Mouse (Mus musculus) heart, postnatal 36 days (tissue): Measurements from ENCODE around the gene Rnaset2b. TPM values are rescaled to one million over a fixed set of nuclear protein-coding genes. Genes with fewer than 3 reads are reported as not detected.
"Not testable (repeated sequence)": the region's sequence is repeated elsewhere in the genome, so short reads cannot be mapped to it uniquely, and the experiment has no call there.

Experiments
- DNase-seq, 2 experiments: peaks; one replicate each; pipeline ENCODE4 v3.0.0; 2021 to 2022
- intact Hi-C: fragments of 180-260 bp; cut with DNase I; formaldehyde crosslinking; loops from one replicate; pipeline ENCODE4 v1.15.1; 2025
- total RNA-seq, 2 experiments: library from RNA; stranded (reverse); gene quantifications; 2 replicates each; pipeline ENCODE4 v1.2.3; 2021

Gene Rnaset2b
- total RNA-seq, 2 experiments from 2014 or later, result 172 to 181 TPM

DNA sequence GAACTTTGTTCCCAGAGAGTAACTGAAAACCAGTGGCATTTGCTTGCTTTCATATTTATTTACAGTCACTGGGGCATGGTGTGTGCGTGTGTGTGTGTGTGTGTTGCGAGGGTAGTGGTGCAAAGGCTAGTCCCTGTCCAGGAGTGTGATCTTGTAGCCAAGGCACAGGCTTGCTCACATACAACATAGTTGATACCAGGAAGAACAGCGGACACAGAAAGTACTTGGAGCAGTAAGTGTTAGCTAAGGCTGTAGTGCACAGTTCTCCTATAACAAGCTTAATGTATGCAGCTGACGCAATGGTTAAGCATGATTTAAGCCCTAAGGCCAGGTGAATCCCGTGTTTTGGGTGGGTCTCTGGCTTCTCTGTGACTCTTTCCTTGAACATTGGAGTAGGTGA is 8.9 kb downstream of the Rnaset2b start:
- DNase-seq, intact Hi-C loops: not testable (repeated sequence)

DNA sequence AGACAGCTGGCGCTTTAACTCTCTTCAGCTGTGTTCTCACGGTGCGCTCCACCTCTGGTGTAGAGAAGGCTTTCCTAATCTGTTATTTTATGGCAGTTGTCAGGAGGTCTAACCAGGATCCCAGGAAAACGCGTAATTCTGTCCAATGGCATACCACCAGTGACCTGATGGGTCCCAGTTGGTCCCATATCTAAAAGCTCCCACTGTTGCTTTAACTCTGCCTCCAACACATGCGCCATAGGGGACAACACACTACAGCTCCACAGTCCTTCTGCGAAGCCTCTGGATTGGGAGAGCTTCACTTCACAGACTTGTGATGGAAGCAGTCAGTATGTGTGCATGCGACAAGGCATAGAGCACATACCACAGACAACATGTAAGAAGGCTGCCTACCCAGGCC is 9.7 kb downstream of the Rnaset2b start:
- intact Hi-C loops, DNase-seq: not testable (repeated sequence)

DNA sequence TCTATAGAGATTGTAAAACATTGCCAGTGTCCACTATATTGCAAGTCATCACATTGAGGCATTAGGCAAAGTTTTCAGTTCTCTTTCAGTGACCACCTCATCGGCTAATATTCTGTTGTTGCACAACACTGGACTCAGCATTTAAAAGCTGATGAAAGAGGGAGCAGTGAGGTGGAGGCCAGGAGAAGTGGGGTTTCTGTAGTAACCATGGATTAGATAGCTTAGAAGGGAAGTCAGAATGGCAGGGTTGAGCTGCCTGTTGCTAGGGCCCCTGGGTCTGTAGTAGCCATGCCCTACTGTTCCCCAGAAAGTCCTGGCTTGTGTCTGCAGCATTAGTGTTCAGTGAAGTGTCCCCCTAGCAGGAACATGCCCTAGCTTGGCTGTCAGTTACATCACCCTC is 15.7 kb downstream of the Rnaset2b start:
- DNase-seq, intact Hi-C loops: not testable (repeated sequence)

DNA sequence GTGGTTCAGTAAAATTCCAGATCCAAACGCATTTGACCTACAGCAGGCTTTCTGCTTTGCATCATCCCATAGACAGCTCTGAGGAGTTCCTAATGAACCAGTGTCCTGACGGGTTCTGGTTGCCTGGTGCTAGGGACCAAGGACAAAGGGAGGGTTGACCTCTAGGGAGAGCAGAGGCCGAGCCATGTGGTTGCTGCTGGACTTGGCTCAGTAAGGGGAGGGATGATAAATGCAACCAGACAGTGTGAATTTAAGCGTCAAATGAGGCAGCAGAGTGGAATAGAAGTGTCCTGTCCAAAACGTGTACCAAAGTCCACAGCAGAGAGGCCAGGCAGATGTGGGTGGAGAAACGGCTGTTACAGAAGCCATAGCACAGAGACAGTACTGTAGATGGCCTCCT is 25.1 kb downstream of the Rnaset2b start:
- intact Hi-C loops, DNase-seq: not testable (repeated sequence)

DNA sequence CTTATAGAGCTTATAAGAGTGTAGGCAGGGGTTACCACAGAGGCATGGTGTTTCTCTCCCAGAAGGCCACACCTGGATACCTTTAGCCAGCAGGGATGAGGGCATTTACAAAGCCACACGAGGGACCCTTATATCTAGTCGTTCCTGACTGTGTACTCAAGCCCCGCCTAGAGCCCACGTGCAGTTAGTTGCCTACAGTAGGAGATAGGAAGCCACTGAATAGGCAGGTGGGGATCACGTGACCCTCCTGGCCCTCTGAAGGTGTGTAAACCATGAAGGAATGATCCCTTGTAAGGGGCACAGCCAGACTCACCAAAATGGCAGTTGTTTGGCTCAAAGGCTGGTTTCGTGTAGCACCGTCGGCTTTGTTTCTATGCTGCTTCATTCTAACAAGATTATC is 26.4 kb downstream of the Rnaset2b start:
- DNase-seq, intact Hi-C loops: not testable (repeated sequence)

DNA sequence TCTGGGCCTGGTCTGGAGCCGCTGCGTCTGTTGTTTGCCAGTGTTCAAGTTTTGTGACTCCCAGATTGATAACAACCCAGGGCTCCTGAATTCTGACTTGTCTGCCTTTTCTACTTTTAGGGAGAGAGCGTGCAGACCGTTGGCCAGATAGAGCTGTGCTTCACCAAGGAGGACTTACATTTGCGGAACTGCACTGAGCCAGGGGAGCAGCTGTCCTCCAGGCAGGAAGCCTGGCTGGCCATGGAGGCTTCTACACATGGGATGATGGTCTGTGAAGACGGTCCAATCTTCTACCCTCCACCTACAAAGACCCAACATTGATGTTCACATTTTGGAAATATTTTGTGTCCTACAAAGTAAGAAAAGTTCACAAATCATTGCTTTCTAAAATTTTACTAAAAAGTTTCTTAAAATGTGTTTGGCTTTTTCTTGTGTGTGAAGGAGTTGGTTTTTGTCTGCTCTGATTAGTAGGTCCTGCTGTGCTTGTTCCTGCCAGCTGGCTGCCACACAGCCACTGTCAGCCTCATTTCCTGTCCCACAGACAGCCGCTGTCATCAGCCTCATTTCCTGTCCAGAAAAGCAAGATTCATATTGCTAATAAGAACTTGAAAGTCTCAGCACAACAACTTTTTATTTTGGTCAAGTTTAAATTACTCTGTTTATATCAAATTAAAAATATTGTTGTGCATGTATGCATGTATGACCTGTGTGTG is 27.5 kb downstream of the Rnaset2b start:
- DNase-seq, intact Hi-C loops: not testable (repeated sequence)

DNA sequence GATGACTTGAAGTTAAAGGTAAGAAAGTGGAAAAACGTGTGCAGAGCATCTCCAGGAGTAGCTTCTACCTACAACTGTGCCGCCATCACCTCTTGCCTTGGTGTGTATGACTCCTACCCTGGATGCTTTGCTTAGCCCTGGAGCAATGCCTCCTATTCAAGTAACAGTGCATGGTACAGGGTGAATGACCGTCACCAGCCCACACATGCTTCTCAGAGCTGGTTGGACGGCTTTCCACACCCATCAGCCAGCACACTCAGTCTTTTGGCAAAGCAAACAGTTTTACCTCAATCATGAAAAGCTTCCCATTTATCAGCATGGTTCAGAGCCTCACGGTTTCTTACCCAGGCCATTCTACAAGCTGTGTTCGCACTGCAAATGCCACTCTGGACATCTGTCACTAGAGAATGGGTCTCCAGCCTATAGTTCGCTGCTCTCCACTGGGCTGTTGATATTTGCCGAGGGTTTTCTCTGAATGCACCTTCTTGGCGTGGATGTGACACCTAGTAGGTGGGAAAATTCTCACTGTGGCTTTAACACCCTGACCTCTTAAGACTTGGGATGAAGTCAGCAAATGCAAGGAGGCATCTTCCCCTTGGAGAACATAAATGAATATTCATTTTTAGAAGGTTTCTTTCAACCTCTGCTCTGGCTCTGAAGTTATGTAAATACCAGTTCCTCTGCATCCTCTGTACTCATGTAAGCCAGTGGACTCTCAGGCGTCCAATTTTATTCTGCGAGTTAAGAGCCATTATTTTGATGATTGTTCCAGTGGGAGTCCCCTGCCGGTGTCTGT is 31.6 kb downstream of the Rnaset2b start:
- DNase-seq, intact Hi-C loops: not testable (repeated sequence)

DNA sequence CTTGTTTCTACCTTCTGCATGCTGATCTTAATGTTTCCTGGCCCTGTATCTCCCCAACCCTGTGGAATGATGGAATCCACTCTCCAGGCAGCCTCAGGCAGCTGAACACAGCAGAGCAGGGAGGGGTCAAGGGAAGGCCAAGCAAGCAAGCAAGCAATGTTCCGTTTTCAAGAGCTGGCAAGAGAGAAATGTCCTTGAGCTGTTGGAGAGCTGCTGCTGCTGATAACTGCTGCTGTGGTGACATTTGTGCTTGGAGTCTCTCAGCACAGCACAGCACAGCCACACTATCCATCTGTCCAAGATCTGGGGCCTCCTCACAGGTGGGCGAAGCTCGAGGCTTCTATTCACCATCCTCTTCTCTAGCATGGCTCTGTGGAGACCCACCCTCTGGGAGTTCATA is 33.0 kb downstream of the Rnaset2b start:
- intact Hi-C loops, DNase-seq: not testable (repeated sequence)

DNA sequence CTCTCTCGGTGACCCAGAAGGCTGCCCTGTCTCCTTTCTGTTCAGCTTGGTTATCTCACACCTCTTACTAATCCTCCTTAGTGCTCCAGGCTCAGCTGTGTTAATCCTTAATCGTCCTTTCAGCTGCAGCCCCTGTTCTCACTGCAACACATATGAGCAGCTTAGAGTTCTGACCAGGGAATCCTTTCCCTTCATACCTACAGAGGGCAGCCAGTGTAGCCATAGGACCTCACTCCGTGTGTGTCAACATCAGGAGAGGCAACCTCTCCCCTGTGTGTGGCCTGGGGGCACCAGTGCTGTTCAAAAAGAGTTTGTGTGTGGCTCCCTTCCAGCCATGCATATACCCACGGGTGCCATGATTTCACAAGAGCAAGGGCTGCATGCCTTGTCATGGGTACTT is 35.2 kb downstream of the Rnaset2b start:
- DNase-seq, intact Hi-C loops: not testable (repeated sequence)

DNA sequence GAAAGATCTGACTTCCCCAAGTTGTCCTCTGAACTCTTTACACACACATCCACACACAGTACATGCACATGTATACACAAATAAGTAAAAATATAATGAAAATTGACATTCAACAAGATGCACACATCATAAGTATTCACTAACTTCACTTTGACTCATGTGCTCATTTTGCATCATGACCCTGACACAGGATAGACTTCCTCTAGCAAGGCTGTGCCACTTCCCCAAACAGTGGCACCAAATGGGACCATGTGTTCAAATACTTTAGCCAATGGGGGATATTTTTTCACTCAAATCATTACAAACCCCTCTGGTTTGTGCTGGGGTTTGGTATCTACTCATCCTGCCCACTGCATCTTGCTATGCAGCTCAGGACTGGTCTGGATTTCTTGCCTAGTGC is 38.5 kb downstream of the Rnaset2b start:
- intact Hi-C loops, DNase-seq: not testable (repeated sequence)

DNA sequence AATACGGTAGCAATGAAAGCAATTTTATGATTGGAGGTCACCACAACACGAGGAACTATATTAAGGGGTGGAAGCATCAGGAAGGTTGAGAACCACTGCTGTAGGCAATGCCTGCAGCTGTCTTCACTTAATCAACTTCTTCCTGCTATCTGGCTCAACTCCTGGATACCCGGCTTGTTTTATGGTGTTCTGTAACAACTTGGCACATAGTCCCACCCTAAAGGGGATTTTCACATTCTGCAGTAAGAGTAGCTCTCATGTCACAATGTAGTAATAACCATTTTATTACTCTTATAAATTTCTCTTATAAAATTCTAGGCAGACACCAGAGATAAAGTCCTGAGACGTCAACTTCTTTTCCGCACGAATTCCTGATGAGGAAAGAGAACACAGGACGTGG is 39.0 kb downstream of the Rnaset2b start:
- intact Hi-C loops, DNase-seq: not testable (repeated sequence)

DNA sequence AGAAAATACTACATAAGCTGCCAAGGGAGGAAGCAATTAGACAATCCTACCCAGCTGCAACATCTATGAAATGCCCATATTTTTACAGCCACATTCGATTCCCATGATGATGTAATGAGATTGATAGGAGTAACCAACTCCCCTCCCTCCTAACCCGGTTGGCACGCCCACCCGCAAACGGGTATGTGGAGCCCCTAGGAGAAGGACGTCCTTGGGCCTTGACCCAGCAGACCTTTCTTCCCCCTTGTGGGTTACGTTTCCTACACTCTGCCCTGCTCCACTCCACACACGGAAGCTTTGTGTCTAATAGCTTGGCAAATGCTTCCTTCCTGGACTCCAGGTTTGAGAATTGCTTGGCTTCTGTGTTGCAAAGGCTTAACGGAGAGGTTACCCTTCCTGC is 39.5 kb downstream of the Rnaset2b start:
- intact Hi-C loops, DNase-seq: not testable (repeated sequence)

DNA sequence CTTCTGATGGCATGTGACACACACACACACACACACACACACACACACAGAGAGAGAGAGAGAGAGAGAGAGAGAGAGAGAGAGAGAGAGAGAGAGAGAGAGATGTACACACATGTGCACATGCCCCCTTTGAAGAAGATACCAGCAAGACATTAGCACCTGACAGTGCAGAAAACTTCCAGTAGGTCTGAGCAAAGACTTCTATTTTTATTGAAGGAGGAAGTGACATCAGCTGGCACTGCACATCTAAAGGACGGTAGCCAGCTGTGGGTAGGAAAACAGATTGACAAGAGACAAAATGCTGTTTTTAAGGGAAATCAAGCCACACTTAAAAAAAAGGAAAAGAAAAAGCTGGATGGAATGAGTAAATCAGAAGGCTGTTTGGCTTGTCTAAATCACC is 43.8 kb downstream of the Rnaset2b start:
- intact Hi-C loops, DNase-seq: not testable (repeated sequence)

DNA sequence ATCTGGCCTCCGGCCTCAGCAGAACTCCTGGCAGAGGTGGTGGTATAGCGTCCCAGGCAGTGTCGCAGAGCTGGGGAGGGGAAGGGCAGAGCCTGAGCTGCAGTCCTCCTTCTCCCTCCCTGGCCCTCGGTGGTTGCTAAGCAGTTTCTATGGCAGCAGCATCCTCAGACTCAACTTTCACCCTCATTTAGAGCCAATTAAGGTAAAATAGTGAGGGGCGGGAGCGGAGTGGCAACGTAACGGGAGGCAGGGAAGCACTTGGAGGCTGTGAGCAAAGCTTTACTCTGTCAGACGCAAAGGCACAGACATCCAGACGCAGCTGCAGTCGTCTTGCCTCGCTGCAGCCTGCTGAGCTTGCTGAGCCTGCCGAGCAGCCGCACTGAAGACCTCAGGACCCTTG is 54.8 kb downstream of the Rnaset2b start, which contains the start of gene Gm1604a:
Gene Gm1604a, plus strand, starts transcription at position 312 of the 400 bp plus-strand sequence.
- DNase-seq, intact Hi-C loops: not testable (repeated sequence)

DNA sequence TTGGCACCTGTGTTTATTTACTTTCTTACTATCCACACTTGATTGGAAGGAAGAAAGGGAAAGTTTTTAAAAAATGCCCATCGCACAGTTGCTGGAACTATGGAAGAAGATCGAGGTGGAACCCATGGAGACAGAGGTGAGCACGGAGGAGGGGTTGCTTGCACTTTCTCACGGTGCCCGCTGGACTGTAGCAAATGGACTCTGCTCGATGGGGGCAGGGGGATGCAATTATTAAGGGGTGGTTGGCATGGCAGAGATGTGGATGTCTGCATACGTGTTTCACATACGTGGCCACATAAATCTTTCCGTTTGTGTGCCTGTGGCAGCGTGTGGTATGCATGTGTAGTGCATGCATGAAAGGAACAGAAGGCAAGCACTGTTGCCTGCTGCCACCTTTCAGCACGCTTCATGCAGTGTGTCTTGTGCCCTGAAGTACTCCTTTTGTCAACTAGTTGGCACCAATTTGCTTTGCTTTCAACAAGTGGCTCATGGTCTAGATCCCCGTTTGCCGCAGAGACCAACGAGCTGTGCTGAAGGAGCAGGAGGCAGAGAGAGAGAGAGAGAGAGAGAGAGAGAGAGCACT is 55.4 kb downstream of the Rnaset2b start:
- DNase-seq, intact Hi-C loops: not testable (repeated sequence)

DNA sequence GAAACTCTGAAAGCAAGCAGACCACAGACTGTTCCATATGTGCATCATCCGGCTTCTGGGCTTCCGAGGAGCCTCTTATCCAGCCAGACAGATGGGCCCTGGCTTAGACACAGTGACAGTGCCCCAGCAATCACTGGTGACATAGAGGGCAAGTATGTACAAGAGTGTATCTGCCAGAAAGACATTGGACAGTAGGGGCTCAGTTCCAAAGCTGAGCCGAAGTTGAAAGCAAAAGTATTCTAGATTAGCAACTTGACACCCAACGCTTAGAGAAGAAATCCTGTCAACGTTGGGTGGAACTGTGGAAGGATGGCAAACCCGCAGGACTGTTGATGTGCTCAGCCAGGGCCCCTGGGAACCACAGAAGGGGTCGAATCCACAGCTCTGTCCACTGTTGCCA is 59.8 kb downstream of the Rnaset2b start:
- intact Hi-C loops, result not testable (repeated sequence)
- DNase-seq, result peak in 1 of 2 experiments; percentile 5

DNA sequence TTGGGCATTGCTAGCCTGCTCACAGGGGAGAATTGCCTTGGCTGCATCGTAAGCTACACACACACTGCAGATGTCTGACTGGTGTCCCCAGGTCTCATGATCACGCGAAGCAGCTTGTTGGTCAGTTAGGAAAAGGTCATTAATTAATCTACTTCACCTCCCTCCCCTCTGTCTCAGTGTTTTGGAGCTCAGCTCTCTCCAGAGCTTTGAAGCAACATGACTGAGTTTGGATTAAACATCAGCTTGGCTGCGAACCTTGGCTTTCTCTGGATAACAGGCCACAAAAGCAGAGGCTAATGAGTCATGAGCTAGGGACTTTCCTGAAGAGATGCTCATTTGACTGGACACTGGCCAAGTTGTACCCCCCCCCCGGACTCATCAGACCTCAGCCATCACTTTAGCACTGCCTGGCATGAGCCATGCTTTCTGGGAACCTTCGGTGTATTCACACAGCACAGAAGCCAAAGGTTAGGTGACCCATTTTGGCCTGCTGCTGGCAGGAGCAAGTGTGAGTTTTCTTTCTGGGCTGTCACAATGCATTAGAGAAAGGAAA is 60.3 kb downstream of the Rnaset2b start:
- intact Hi-C loops, DNase-seq: not testable (repeated sequence)

DNA sequence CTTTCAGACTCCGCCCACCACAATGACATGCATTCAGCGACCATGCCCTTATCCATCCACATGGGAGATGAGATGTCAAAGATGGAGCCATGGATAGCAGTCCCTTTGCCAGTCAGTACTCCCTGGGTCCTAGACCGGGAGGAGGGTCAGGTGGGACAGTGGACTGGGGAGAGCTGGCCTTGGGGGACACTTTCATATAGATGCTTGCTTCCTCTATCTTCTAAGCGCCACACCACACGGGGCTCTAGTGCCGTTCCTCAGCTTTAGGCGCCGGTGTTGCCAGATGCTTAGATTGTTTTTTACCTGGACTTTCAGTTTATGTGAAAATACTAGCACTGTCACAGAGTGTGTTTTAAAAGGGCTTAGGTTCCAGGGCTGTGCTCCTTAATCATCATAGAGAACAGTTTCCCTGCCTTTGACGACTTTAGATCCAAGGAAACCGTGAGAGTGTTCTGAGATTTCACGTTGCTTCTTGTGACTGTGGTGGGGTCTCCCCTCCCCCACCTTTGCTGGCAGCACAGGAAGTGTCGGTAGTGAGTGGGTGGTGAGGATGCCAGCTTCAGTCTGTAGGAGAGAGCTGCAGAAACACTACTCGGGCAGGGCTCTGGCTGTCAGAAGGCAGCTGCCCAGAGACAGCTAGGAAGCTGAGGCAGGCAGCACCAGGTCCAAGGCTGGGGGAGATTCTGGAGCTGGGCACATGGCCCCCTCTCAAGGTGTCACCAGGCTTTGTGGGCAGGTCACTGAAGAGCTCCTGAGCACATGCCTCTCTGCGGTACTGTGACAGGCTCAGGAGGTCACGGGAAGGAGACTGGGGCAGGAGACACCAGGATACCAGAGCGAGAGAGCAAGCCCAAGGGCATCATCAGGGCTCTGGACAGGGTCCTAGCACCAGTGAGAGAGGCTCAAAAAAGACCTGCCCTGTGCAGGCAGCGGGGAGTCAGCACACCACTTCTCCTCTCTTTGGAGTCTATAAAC is 63.0 kb downstream of the Rnaset2b start:
- intact Hi-C loops, DNase-seq: not testable (repeated sequence)
